8 mouse cellular contexts compared by ENCODE assay signal in the genomic region with DNA sequence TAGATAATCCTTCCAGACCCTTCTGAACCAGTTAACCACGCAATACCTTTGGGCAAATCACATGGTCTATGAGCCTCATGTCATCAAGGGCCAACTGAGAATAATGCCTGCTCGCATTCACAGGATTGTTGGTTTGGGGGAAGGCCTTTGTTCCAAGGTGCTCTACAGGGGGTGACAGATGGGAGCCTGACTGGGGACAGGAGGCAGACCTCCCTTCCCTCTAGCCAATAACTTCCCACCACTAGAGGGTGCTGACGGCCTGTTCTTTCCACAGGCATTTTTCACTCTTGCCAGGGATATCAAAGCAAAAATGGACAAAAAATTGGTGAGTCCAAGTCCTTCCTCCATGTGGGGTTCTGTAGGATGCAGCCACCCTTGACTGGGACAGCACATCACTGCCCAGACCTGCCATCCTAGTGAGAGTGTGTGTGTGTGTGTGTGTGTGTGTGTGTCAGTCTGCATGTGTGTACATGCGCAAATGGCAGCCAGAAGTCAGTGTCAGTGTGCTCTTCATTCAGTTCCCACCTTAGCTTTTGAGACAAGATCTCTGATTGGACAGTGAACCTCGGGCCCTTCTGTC. TPM values are rescaled to one million over a fixed set of nuclear protein-coding genes. Genes with fewer than 3 reads are reported as not detected.
DNase-seq lines count a peak whose midpoint lies in the region; ATAC-seq lines count a peak whose summit lies in the region.

No protein-coding gene starts in this region.

- H3K4me1 ChIP-seq in forebrain, embryonic 16.5 days (replicated peaks; ENCODE audit: control insufficient read depth, insufficient read depth, low read length), result no peaks in the 10 kb centered on the region
- H3K4me1 ChIP-seq in hindbrain, embryonic 10.5 days (replicated peaks), result no peaks in the 10 kb centered on the region; the same call in 1 of the 2 replicates

- peaks cover 47% of the 10 kb centered on the region for H3K36me3 ChIP-seq in forebrain, embryonic 16.5 days (ENCODE audit: control insufficient read depth, insufficient read depth)
- peaks cover 99% of the 10 kb centered on the region for H3K36me3 ChIP-seq in hindbrain, embryonic 10.5 days

- no peaks in the 10 kb centered on the region for H3K9me3 ChIP-seq in forebrain, embryonic 16.5 days (ENCODE audit: control insufficient read depth, low read length)
- H3K9me3 ChIP-seq in hindbrain, embryonic 10.5 days, result no peaks in the 10 kb centered on the region

- peak; percentile 55; the same call in 1 of the 2 replicates for ATAC-seq in forebrain, embryonic 16.5 days

- peak overlapping the region; percentile 3; the same call in 1 of the 2 replicates for H3K27ac ChIP-seq in forebrain, embryonic 16.5 days (ENCODE audit: low read length)
- peak overlapping the region; percentile 59; the same call in 1 of the 2 replicates for H3K27ac ChIP-seq in hindbrain, embryonic 10.5 days

- H3K4me3 ChIP-seq in forebrain, embryonic 16.5 days (replicated peaks; ENCODE audit: low read length), result no peak overlapping the region
- H3K4me3 ChIP-seq in hindbrain, embryonic 10.5 days, result no peak overlapping the region

- H3K9ac ChIP-seq in forebrain, embryonic 16.5 days (replicated peaks; ENCODE audit: low read depth, low read length), result no peak overlapping the region

- 56% methylated on average over 5 of the region's 5 CpGs for WGBS in forebrain, embryonic 16.5 days
- WGBS in hindbrain, embryonic 10.5 days, result 63% methylated on average over 5 of the region's 5 CpGs

- peak; percentile 77 for DNase-seq in R1 (ENCODE audit: low read depth, low spot score)
- DNase-seq in cerebellum, adult 18-20 months, result peak; percentile 78 to 80
- peak; percentile 70 for DNase-seq in hindbrain, embryonic 10.5 days (ENCODE audit: low spot score)
- peak; percentile 65 for DNase-seq in layer of hippocampus, adult 9-10 months (ENCODE audit: low spot score)
- DNase-seq in lung, postnatal 14 days, result peak; percentile 89
- peak; percentile 54 for DNase-seq in ovary, postnatal 36 days (ENCODE audit: low spot score)
- DNase-seq in urinary bladder, postnatal 25 days (ENCODE audit: low spot score), result peak; percentile 60

- H3K27me3 ChIP-seq in forebrain, embryonic 16.5 days (replicated peaks; ENCODE audit: control insufficient read depth, insufficient read depth, low read length), result no peaks in the 10 kb centered on the region
- no peaks in the 10 kb centered on the region for H3K27me3 ChIP-seq in hindbrain, embryonic 10.5 days (ENCODE audit: insufficient read depth, poor library complexity, severe bottlenecking)

- no peak overlapping the region for H3K4me2 ChIP-seq in forebrain, embryonic 16.5 days (ENCODE audit: low read length)

RNA-seq across cellular contexts. Expression of a gene that starts 12.0 kb away (rescaled TPM):
- polyA plus RNA-seq in forebrain, embryonic 16.5 days (2015; fragmentation: Nextera tagmentation; extraction: Ambion mirVana), result not detected in 2 replicates
- not detected in 2 replicates for polyA plus RNA-seq in hindbrain, embryonic 10.5 days (2016; fragmentation: Nextera tagmentation; extraction: Ambion mirVana)

RNA-seq across cellular contexts. Expression of a gene that starts 16.4 kb away (rescaled TPM):
- polyA plus RNA-seq in forebrain, embryonic 16.5 days (2015; fragmentation: Nextera tagmentation; extraction: Ambion mirVana), result 105 and 121 TPM in 2 replicates
- 141 and 155 TPM in 2 replicates for polyA plus RNA-seq in hindbrain, embryonic 10.5 days (2016; fragmentation: Nextera tagmentation; extraction: Ambion mirVana)

RNA-seq across cellular contexts. Expression of a gene that starts 35.2 kb away (rescaled TPM):
- not detected in 2 replicates for polyA plus RNA-seq in forebrain, embryonic 16.5 days (2015; fragmentation: Nextera tagmentation; extraction: Ambion mirVana)
- polyA plus RNA-seq in hindbrain, embryonic 10.5 days (2016; fragmentation: Nextera tagmentation; extraction: Ambion mirVana), result not detected in 2 replicates

RNA-seq across cellular contexts. Expression of a gene that starts 36.0 kb away (rescaled TPM):
- polyA plus RNA-seq in forebrain, embryonic 16.5 days (2015; fragmentation: Nextera tagmentation; extraction: Ambion mirVana), result not detected in 2 replicates
- not detected in 2 replicates for polyA plus RNA-seq in hindbrain, embryonic 10.5 days (2016; fragmentation: Nextera tagmentation; extraction: Ambion mirVana)

RNA-seq across cellular contexts. Expression of a gene that starts 42.1 kb away (rescaled TPM):
- 124 and 129 TPM in 2 replicates for polyA plus RNA-seq in forebrain, embryonic 16.5 days (2015; fragmentation: Nextera tagmentation; extraction: Ambion mirVana)
- 63.4 and 80.6 TPM in 2 replicates for polyA plus RNA-seq in hindbrain, embryonic 10.5 days (2016; fragmentation: Nextera tagmentation; extraction: Ambion mirVana)
